Mouse (Mus musculus): ENCODE data around the gene Dnase2a. TPM values are rescaled to one million over a fixed set of nuclear protein-coding genes. Genes with fewer than 3 reads are reported as not detected.

Gene Dnase2a
- total RNA-seq (2015; ENCODE audit: low replicate concordance): 31.9 and 44.9 TPM in 2 replicates
- total RNA-seq (2017; ENCODE audit: low replicate concordance): 85.2 and 99.8 TPM in 2 replicates

DNA sequence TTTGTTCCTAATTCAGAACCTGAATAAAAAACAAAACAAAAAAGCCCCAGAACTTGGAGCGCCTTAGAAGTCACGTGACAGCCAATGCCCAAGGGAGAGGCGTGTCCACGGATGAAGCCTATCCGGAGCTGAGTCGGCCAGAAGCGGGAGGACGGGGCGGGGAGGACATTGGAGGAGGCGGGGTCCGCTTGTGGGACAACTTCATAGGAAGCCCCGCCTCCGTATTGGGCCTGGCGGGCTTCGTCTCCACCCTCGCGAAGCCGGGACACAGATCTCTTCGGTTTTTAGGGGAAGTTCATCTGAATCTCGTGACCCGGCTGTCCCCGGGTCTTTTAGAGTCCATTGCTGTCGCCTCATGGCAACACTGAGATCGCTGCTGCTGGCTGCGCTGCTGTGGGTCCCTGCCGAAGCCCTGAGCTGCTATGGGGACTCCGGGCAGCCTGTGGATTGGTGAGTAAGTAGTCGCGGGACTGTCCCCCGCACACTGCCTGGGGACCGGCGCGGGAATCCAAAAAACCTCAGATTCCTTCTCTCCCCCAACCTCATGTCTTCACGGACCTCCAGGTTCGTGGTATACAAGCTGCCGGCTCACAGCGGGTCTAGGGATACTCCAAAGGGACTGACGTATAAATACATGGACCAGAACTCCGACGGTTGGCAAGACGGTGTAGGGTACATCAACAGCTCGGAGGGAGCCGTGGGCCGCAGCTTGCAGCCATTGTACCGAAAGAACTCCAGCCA, at the start of gene Dnase2a:
Gene Dnase2a, plus strand, starts transcription at position 140 of the 741 bp plus-strand sequence.
- peak; percentile 84 for ATAC-seq (replicated peaks; ENCODE audit: low FRiP score, poor library complexity, severe bottlenecking)

- peak; percentile 75 for ATAC-seq (replicated peaks; ENCODE audit: low FRiP score, poor library complexity, severe bottlenecking)
Measured at GRCm38 (mm10) chr8:84871376-84872308, 36.7 kb upstream of the Dnase2a start, which contains the start of gene Syce2. Gene Syce2, plus strand, starts transcription at chr8:84872111.

- ATAC-seq (replicated peaks; ENCODE audit: low FRiP score, poor library complexity, severe bottlenecking): peak; percentile 73
Measured at GRCm38 (mm10) chr8:84872309-84872965, 35.9 kb upstream of the Dnase2a start.

DNA sequence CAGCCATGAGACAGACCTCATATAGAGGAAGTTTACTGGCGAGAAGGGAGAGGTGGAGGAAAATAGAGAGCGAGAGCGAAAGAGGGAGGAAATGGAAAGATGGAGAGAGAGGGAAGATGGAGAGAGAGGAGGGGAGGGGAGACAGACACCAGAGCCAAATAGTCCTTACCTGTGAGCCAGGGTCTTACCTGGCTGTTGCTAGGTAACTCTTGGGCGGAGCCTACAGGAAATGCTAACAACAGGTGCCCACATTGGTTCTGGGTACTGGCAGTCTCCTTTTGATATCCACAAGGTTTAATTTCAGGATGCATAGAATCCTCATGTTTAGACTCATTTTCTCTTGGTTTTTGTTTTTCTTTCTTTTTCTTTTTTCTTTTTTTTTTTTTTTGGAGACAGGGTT, 35.3 kb upstream of the Dnase2a start:
- ATAC-seq (replicated peaks; ENCODE audit: low FRiP score, poor library complexity, severe bottlenecking): no peak

DNA sequence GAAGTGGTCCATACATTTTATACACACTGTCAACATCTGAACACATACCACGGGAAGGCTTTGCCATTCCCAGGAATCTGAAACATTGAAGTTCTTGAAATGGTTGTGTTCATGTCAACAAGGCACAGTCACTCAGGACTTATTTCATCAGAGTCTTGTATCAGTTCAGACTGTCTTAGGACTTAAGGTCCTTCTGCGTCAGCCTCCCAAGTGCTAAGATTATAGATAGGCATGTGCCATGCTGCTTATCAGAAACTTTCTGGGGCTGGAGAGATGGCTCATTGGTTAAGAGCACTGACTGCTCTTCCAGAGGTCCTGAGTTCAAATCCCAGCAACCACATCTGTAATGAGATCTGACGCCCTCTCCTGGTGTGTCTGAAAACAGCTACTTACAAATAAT, 34.0 kb upstream of the Dnase2a start:
- no peak for ATAC-seq (replicated peaks; ENCODE audit: low FRiP score, poor library complexity, severe bottlenecking)

- no peak for ATAC-seq (replicated peaks; ENCODE audit: low FRiP score, poor library complexity, severe bottlenecking)
Measured at GRCm38 (mm10) chr8:84877297-84878035, 30.9 kb upstream of the Dnase2a start.

DNA sequence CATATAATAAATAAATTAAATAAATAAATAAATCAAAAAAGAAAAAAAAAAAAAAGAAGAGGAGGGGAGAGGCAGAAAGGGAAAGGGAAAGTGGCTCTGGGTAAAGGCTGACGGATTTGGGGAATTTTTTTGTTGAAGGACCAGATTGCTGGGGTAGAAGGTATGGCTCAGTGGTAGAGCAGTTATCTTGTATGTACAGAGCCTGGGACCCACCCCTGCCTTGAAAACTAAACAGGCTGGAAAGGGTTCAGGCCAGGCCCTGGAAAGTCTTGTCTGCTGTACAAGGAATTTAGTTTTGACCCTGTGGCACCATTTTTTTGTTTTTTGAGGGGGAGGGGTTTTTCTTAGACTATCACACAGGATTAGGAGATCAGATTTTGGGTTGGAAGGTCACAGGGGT, 29.4 kb upstream of the Dnase2a start:
- ATAC-seq (replicated peaks; ENCODE audit: low FRiP score, poor library complexity, severe bottlenecking): peak; percentile 68; the same call in 1 of the 2 replicates

- no peak for ATAC-seq (replicated peaks; ENCODE audit: low FRiP score, poor library complexity, severe bottlenecking)
Measured at GRCm38 (mm10) chr8:84884728-84885127, 23.6 kb upstream of the Dnase2a start.

- ATAC-seq (replicated peaks; ENCODE audit: low FRiP score, poor library complexity, severe bottlenecking): no peak
Measured at GRCm38 (mm10) chr8:84888280-84888679, 20.1 kb upstream of the Dnase2a start.

GRCm38 (mm10) chr8:84889141-84889540, 19.2 kb upstream of the Dnase2a start:
- ATAC-seq (replicated peaks; ENCODE audit: low FRiP score, poor library complexity, severe bottlenecking): no peak

GRCm38 (mm10) chr8:84892993-84893708, 15.2 kb upstream of the Dnase2a start:
- ATAC-seq (replicated peaks; ENCODE audit: low FRiP score, poor library complexity, severe bottlenecking): no peak

GRCm38 (mm10) chr8:84893709-84894134, 14.6 kb upstream of the Dnase2a start, which contains the start of gene Gcdh:
Gene Gcdh, minus strand, starts transcription at chr8:84893921.
- ATAC-seq (replicated peaks; ENCODE audit: low FRiP score, poor library complexity, severe bottlenecking): peak; percentile 96

- ATAC-seq (replicated peaks; ENCODE audit: low FRiP score, poor library complexity, severe bottlenecking): no peak
Measured at GRCm38 (mm10) chr8:84895963-84896362, 12.4 kb upstream of the Dnase2a start.

GRCm38 (mm10) chr8:84901071-84901470, 7.3 kb upstream of the Dnase2a start:
- ATAC-seq (replicated peaks; ENCODE audit: low FRiP score, poor library complexity, severe bottlenecking): peak; percentile 75

- peak; percentile 67 for ATAC-seq (replicated peaks; ENCODE audit: low FRiP score, poor library complexity, severe bottlenecking)
Measured at GRCm38 (mm10) chr8:84901752-84902151, 6.6 kb upstream of the Dnase2a start, which contains the start of gene Klf1. Gene Klf1, plus strand, starts transcription at chr8:84901928.

DNA sequence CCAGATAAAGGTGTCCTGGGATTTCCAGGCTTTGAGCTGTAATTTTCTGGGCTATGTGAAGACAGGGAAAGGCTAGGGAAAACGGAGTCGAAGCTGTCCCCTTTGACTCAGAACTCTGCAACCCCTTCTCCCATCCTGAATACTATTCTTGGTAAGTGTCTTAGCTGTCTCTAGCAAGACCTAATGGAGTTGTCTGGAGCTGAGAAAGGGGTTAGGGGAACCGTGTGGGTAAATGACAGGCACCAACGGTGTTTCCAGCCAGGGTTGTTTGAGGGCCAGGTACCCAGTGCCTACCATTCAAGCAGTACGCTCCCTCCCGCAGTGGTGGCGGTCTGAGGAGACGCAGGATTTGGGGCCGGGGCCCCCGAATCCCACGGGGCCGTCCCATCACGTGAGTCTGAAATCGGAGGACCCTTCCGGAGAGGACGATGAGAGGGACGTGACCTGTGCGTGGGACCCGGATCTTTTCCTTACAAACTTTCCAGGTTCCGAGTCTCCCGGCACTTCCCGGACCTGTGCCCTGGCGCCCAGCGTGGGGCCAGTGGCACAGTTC, 5.9 kb upstream of the Dnase2a start:
- no peak for ATAC-seq (replicated peaks; ENCODE audit: low FRiP score, poor library complexity, severe bottlenecking)

GRCm38 (mm10) chr8:84902920-84903661, 5.3 kb upstream of the Dnase2a start:
- ATAC-seq (replicated peaks; ENCODE audit: low FRiP score, poor library complexity, severe bottlenecking): peak; percentile 60

- ATAC-seq (replicated peaks; ENCODE audit: low FRiP score, poor library complexity, severe bottlenecking): no peak
Measured at GRCm38 (mm10) chr8:84904351-84904750, 4.0 kb upstream of the Dnase2a start.

Measured in erythroblast, adult 5-6 weeks (primary cell).